Mouse (Mus musculus): ENCODE measurements around the gene Phpt1. TPM values are rescaled to one million over a fixed set of nuclear protein-coding genes. Genes with fewer than 3 reads are reported as not detected.

Gene Phpt1
- polyA plus RNA-seq (2016; fragmentation: Nextera tagmentation; extraction: Ambion mirVana) = 146 and 155 TPM in 2 replicates

GRCm38 (mm10) chr2:25574579-25575431 lies at the start of gene Phpt1, which contains the start of gene Mamdc4:
TSS of gene Phpt1 (minus strand) at chr2:25575224.
TSS of gene Mamdc4 (minus strand) at chr2:25574845.
- Histone ChIP-seq H3K27me3 (replicated peaks; ENCODE audit: low read depth, poor library complexity, severe bottlenecking) (peaks cover 46% of the 10 kb centered on the region), H3K4me3 (peak within 1 kb of the TSS; percentile 71), H3K9me3 (no peaks in the 10 kb centered on the region), H3K27ac (replicated peaks) (peak within 1 kb of the TSS; percentile 92), H3K4me1 (peaks cover 63% of the 10 kb centered on the region), H3K36me3 (replicated peaks) (peaks cover 35% of the 10 kb centered on the region)
- peak; percentile 97 for DNase-seq (ENCODE audit: low spot score)
- WGBS = under 1% methylated on average over 45 of the region's 45 CpGs

- Histone ChIP-seq H3K36me3 (replicated peaks) (no peaks in the 10 kb centered on the region), H3K4me1 (peaks cover 21% of the 10 kb centered on the region), H3K27ac (replicated peaks) (peak within 1 kb of the TSS; percentile 77), H3K4me3 (peak within 1 kb of the TSS; percentile 62), H3K9me3 (no peaks in the 10 kb centered on the region), H3K27me3 (replicated peaks; ENCODE audit: low read depth, poor library complexity, severe bottlenecking) (peaks cover 38% of the 10 kb centered on the region)
- DNase-seq (ENCODE audit: low spot score) = peak; percentile 90
- WGBS = 5% methylated on average over 34 of the region's 34 CpGs
Observed at GRCm38 (mm10) chr2:25621229-25622200, 46.5 kb upstream of the Phpt1 start, which contains the start of gene Tmem141. TSS of gene Tmem141 (minus strand) at chr2:25622005.

GRCm38 (mm10) chr2:25620852-25621228 lies 45.8 kb upstream of the Phpt1 start:
- H3K4me3 ChIP-seq = peak overlapping the region; percentile 62; the same call in 1 of the 2 replicates
- H3K4me1 ChIP-seq = peaks cover 24% of the 10 kb centered on the region

GRCm38 (mm10) chr2:25620386-25620785 lies 45.4 kb upstream of the Phpt1 start:
- Histone ChIP-seq H3K36me3 (replicated peaks) (no peaks in the 10 kb centered on the region), H3K4me1 (peaks cover 25% of the 10 kb centered on the region), H3K4me3 (no peak overlapping the region), H3K9me3 (no peaks in the 10 kb centered on the region), H3K27ac (replicated peaks) (no peak overlapping the region), H3K27me3 (replicated peaks; ENCODE audit: low read depth, poor library complexity, severe bottlenecking) (peaks cover 50% of the 10 kb centered on the region)
- WGBS = 82% methylated on average over 6 of the region's 6 CpGs
- DNase-seq (ENCODE audit: low spot score) = no peak

More at GRCm38 (mm10) chr2:25620852-25621228, 45.8 kb upstream of the Phpt1 start:
- 88% methylated on average over 4 of the region's 4 CpGs for WGBS
- H3K36me3 ChIP-seq (replicated peaks) = no peaks in the 10 kb centered on the region
- H3K27ac ChIP-seq (replicated peaks) = no peak overlapping the region
- H3K9me3 ChIP-seq = no peaks in the 10 kb centered on the region
- no peak for DNase-seq (ENCODE audit: low spot score)
- H3K27me3 ChIP-seq (replicated peaks; ENCODE audit: low read depth, poor library complexity, severe bottlenecking) = peaks cover 45% of the 10 kb centered on the region

GRCm38 (mm10) chr2:25617578-25617977 lies 42.6 kb upstream of the Phpt1 start, which contains the start of gene Ccdc183:
TSS of gene Ccdc183 (minus strand) at chr2:25617678.
- no peak for DNase-seq (ENCODE audit: low spot score)
- Histone ChIP-seq H3K27me3 (replicated peaks; ENCODE audit: low read depth, poor library complexity, severe bottlenecking) (peaks cover 76% of the 10 kb centered on the region), H3K4me1 (peaks cover 25% of the 10 kb centered on the region), H3K27ac (replicated peaks) (no peak within 1 kb of the TSS), H3K9me3 (no peaks in the 10 kb centered on the region), H3K36me3 (replicated peaks) (no peaks in the 10 kb centered on the region), H3K4me3 (peak within 1 kb of the TSS; percentile 33; the same call in 1 of the 2 replicates)
- 82% methylated on average over 3 of the region's 3 CpGs for WGBS

GRCm38 (mm10) chr2:25616398-25616797 lies 41.4 kb upstream of the Phpt1 start:
- H3K4me1 ChIP-seq = peaks cover 19% of the 10 kb centered on the region
- no peaks in the 10 kb centered on the region for H3K36me3 ChIP-seq (replicated peaks)
- H3K9me3 ChIP-seq = no peaks in the 10 kb centered on the region
- no peak overlapping the region; the same call in 1 of the 2 replicates for H3K27ac ChIP-seq (replicated peaks)
- peaks cover 85% of the 10 kb centered on the region for H3K27me3 ChIP-seq (replicated peaks; ENCODE audit: low read depth, poor library complexity, severe bottlenecking)
- WGBS = 26% methylated on average over 22 of the region's 22 CpGs
- DNase-seq (ENCODE audit: low spot score) = no peak
- peak overlapping the region; percentile 33 for H3K4me3 ChIP-seq

- peak overlapping the region; percentile 94 for H3K4me3 ChIP-seq
- peak overlapping the region; percentile 96 for H3K27ac ChIP-seq (replicated peaks)
Observed at GRCm38 (mm10) chr2:25608671-25609070, 33.6 kb upstream of the Phpt1 start.

GRCm38 (mm10) chr2:25607761-25608622 lies 33.0 kb upstream of the Phpt1 start, which contains the start of gene Rabl6:
TSS of gene Rabl6 (minus strand) at chr2:25608521.
- H3K4me1 ChIP-seq = peaks cover 17% of the 10 kb centered on the region
- DNase-seq (ENCODE audit: low spot score) = peak; percentile 90
- peak within 1 kb of the TSS; percentile 96 for H3K27ac ChIP-seq (replicated peaks)
- H3K27me3 ChIP-seq (replicated peaks; ENCODE audit: low read depth, poor library complexity, severe bottlenecking) = peaks cover 40% of the 10 kb centered on the region
- peaks cover 21% of the 10 kb centered on the region for H3K36me3 ChIP-seq (replicated peaks)
- H3K4me3 ChIP-seq = peak within 1 kb of the TSS; percentile 94
- WGBS = under 1% methylated on average over 80 of the region's 80 CpGs
- no peaks in the 10 kb centered on the region for H3K9me3 ChIP-seq

More at GRCm38 (mm10) chr2:25608671-25609070, 33.6 kb upstream of the Phpt1 start:
- no peak for DNase-seq (ENCODE audit: low spot score)
- Histone ChIP-seq H3K9me3 (no peaks in the 10 kb centered on the region), H3K4me1 (peaks cover 17% of the 10 kb centered on the region), H3K36me3 (replicated peaks) (peaks cover 15% of the 10 kb centered on the region), H3K27me3 (replicated peaks; ENCODE audit: low read depth, poor library complexity, severe bottlenecking) (peaks cover 46% of the 10 kb centered on the region)
- WGBS = 70% methylated on average over 10 of the region's 10 CpGs

- 92% methylated on average over 5 of the region's 5 CpGs for WGBS
- no peak for DNase-seq (ENCODE audit: low spot score)
- no peak overlapping the region for H3K27ac ChIP-seq (replicated peaks)
- H3K9me3 ChIP-seq = no peaks in the 10 kb centered on the region
- H3K27me3 ChIP-seq (replicated peaks; ENCODE audit: low read depth, poor library complexity, severe bottlenecking) = no peaks in the 10 kb centered on the region
- H3K36me3 ChIP-seq (replicated peaks) = peaks cover 76% of the 10 kb centered on the region
- H3K4me3 ChIP-seq = no peak overlapping the region
- H3K4me1 ChIP-seq = peaks cover 12% of the 10 kb centered on the region
Observed at GRCm38 (mm10) chr2:25602526-25602925, 27.5 kb upstream of the Phpt1 start.

GRCm38 (mm10) chr2:25600037-25600436 lies 25.0 kb upstream of the Phpt1 start:
- Histone ChIP-seq H3K27me3 (replicated peaks; ENCODE audit: low read depth, poor library complexity, severe bottlenecking) (no peaks in the 10 kb centered on the region), H3K4me1 (no peaks in the 10 kb centered on the region), H3K4me3 (no peak overlapping the region), H3K36me3 (replicated peaks) (peaks cover 96% of the 10 kb centered on the region), H3K9me3 (no peaks in the 10 kb centered on the region), H3K27ac (replicated peaks) (no peak overlapping the region)
- no peak for DNase-seq (ENCODE audit: low spot score)
- WGBS = 87% methylated on average over 2 of the region's 2 CpGs

- H3K27ac ChIP-seq (replicated peaks) = no peak overlapping the region
- DNase-seq (ENCODE audit: low spot score) = no peak
Observed at GRCm38 (mm10) chr2:25598749-25599148, 23.7 kb upstream of the Phpt1 start.

More at GRCm38 (mm10) chr2:25598749-25599148, 23.7 kb upstream of the Phpt1 start:
- Histone ChIP-seq H3K4me1 (no peaks in the 10 kb centered on the region), H3K4me3 (no peak overlapping the region), H3K9me3 (no peaks in the 10 kb centered on the region), H3K27me3 (replicated peaks; ENCODE audit: low read depth, poor library complexity, severe bottlenecking) (no peaks in the 10 kb centered on the region), H3K36me3 (replicated peaks) (peaks cover 99% of the 10 kb centered on the region)
- 88% methylated on average over 1 of the region's 1 CpGs for WGBS
